Mouse (Mus musculus) erythroblast, embryonic 14.5 days (primary cell): ENCODE results near the gene Ctnnd2.

ENCODE experiments used
- GATA1 ChIP-seq: IDR thresholded peaks from 2 replicates; pipeline ENCODE4 v1.6.1; 2012; ENCODE audit warnings: low read length, inconsistent platforms, mixed read lengths
- TAL1 ChIP-seq: IDR thresholded peaks from 3 replicates; pipeline ENCODE4 v1.6.1; 2012; ENCODE audit warnings: low read length, inconsistent platforms, mixed read lengths

DNA sequence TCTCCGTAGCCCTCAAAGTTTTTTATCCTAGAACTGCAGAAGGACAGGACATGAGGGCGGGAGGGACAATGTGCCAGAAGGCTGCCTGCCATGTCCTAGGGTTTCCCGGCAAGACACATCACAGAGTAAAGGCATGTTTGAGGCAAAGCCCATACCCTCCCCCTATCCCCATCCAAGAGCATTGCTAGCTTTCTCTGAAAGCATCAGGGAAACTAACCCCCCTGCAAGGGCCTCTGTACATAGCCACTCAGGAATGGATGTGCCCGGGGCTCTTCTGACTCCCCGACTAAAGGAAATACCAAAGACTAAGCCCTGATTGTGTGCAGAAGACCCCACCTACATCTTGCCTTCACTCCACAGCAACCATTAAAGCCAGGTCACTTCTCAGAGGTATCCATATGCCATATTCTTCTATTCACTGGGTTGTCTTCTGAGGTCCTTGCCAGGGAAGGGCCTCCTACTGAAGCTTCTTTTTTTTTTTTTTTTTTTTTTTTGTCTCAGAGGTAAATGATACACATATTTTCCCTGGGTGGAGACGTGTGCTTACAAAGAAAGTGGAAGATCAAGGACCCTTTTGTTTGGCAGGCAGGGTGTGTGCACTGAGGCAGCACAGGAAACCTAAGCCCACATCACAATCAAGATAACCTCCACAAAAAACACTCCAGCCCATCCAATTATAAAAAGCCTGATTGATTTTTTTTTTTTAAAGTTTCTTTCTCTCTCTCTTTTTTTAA is 489.5 kb downstream of the Ctnnd2 start:
- TF ChIP-seq GATA1 (no peak), TAL1 (no peak)
